Mouse (Mus musculus) spleen, postnatal 14 days (tissue): ENCODE data around the gene Sec14l1.
"Not testable (repeated sequence)": the region's sequence is repeated elsewhere in the genome, so short reads cannot be mapped to it uniquely, and the experiment has no call there.

ENCODE experiments used
- DNase-seq, 2 experiments: peaks; one replicate each; pipeline ENCODE4 v3.0.0; 2021 to 2022; ENCODE audit warnings: low spot score in 2 of 2

The Sec14l1 gene

GRCm38 (mm10) chr11:117114592-117115345 is at the start of gene Sec14l1:
Gene Sec14l1 (plus strand): TSS chr11:117115168.
- DNase-seq: peak; percentile 98 to 99

GRCm38 (mm10) chr11:117065602-117066001 is 49.4 kb upstream of the Sec14l1 start:
- not testable (repeated sequence) for DNase-seq

- DNase-seq: no peak
Measured at GRCm38 (mm10) chr11:117066738-117067137, 48.2 kb upstream of the Sec14l1 start.

- no peak for DNase-seq
Measured at GRCm38 (mm10) chr11:117068332-117068731, 46.6 kb upstream of the Sec14l1 start.

- DNase-seq: no peak
Measured at GRCm38 (mm10) chr11:117069027-117069426, 45.9 kb upstream of the Sec14l1 start.

GRCm38 (mm10) chr11:117070711-117071110 is 44.3 kb upstream of the Sec14l1 start:
- DNase-seq: no peak

GRCm38 (mm10) chr11:117072128-117072527 is 42.8 kb upstream of the Sec14l1 start:
- peak; percentile 53 to 75 for DNase-seq

GRCm38 (mm10) chr11:117073426-117073825 is 41.5 kb upstream of the Sec14l1 start:
- DNase-seq: no peak

- DNase-seq: peak; percentile 65 to 76
Measured at GRCm38 (mm10) chr11:117076576-117077196, 38.3 kb upstream of the Sec14l1 start.

- no peak for DNase-seq
Measured at GRCm38 (mm10) chr11:117077227-117077626, 37.7 kb upstream of the Sec14l1 start.

- no peak for DNase-seq
Measured at GRCm38 (mm10) chr11:117077902-117078301, 37.1 kb upstream of the Sec14l1 start.

- DNase-seq: no peak
Measured at GRCm38 (mm10) chr11:117078637-117079240, 36.2 kb upstream of the Sec14l1 start.

GRCm38 (mm10) chr11:117079651-117080190 is 35.2 kb upstream of the Sec14l1 start:
- DNase-seq: no peak

- DNase-seq: no peak
Measured at GRCm38 (mm10) chr11:117080209-117080608, 34.8 kb upstream of the Sec14l1 start.

GRCm38 (mm10) chr11:117081165-117082064 is 33.6 kb upstream of the Sec14l1 start:
- peak in 1 of 2 experiments; percentile 51 for DNase-seq

GRCm38 (mm10) chr11:117082353-117082934 is 32.5 kb upstream of the Sec14l1 start:
- no peak for DNase-seq

- no peak for DNase-seq
Measured at GRCm38 (mm10) chr11:117083052-117083881, 31.7 kb upstream of the Sec14l1 start.

- DNase-seq: not testable (repeated sequence)
Measured at GRCm38 (mm10) chr11:117083882-117084260, 31.1 kb upstream of the Sec14l1 start.

GRCm38 (mm10) chr11:117086215-117086614 is 28.8 kb upstream of the Sec14l1 start:
- DNase-seq: no peak
